In genomic region chr2:170101932-170102331, GRCm38 (mm10) we compare ENCODE assay signal across 15 mouse cellular contexts. TPM values are rescaled to one million over a fixed set of nuclear protein-coding genes. Genes with fewer than 3 reads are reported as not detected.
DNase-seq lines count a peak whose midpoint lies in the region; ATAC-seq and TF ChIP-seq lines count a peak whose summit lies in the region.
"Had no signal": no experiment of that assay in that cellular context is flagged by ENCODE, and none has a peak within 500 bp of the region (broad histone marks: within the 10 kb centered on the region; RNA-seq: fewer than 3 reads in every experiment).

No protein-coding gene starts in this region.

- no peaks in the 10 kb centered on the region for H3K27me3 ChIP-seq in kidney, embryonic 14.5 days (ENCODE audit: control insufficient read depth, insufficient read depth, low read length)
- peaks cover 2% of the 10 kb centered on the region for H3K27me3 ChIP-seq in CH12.LX (replicated peaks)
- H3K27me3 ChIP-seq: intestine, embryonic 15.5 days; limb, embryonic 15.5 days; neural tube, embryonic 12.5 days; Patski had no signal

- no peak for ATAC-seq in CD4-positive, CD25-positive, alpha-beta regulatory T cell, adult 4 months
- no peak for ATAC-seq in kidney, embryonic 14.5 days (ENCODE audit: low FRiP score, low TSS enrichment)
- no peak for ATAC-seq in cerebellum, adult (ENCODE audit: insufficient number of reproducible peaks, low FRiP score, low TSS enrichment)

- in situ Hi-C loops in CH12.LX (cut with MboI; ENCODE audit: low pct_ligation_motif_present, low pct_unique_long_range_greater_than_20kb, low sequenced_read_pairs), result loop anchor here (25.0 kb wide), 1 partner anchor 410 kb away; no protein-coding TSS in a partner anchor

- DNase-seq in CD4-positive, CD25-positive, alpha-beta regulatory T cell, adult 2 months (ENCODE audit: low read depth, low spot score), result peak; percentile 49
- DNase-seq in kidney, postnatal 10 days, result peak; percentile 35
- DNase-seq in CH12.LX (ENCODE audit: extremely low read depth), result no peak
- peak; percentile 37 for DNase-seq in naive thymus-derived CD4-positive, alpha-beta T cell, adult 2 months (ENCODE audit: low read depth)
- no peak for DNase-seq in right cerebral cortex, postnatal 14 days

- H3K36me3 ChIP-seq in kidney, embryonic 14.5 days (ENCODE audit: control insufficient read depth, insufficient read depth, low read length), result peaks cover 3% of the 10 kb centered on the region; the same call in 1 of the 2 replicates
- H3K36me3 ChIP-seq in CH12.LX (replicated peaks in 1 of 2; ENCODE audit: control insufficient read depth in 1 of 2, insufficient read depth in 1 of 2, low read length in 1 of 2), result peaks cover 0 to 18% of the 10 kb centered on the region in 2 experiments
- H3K36me3 ChIP-seq: intestine, embryonic 15.5 days had no signal

- TF ChIP-seq POLR2A in CH12.LX (IDR thresholded peaks at IDR 0.05; ENCODE audit: low read depth, low read length), result no peak

- H3K79me2 ChIP-seq in CH12.LX (replicated peaks; ENCODE audit: control insufficient read depth, extremely low read depth, insufficient read depth, poor library complexity, severe bottlenecking), result no peaks in the 10 kb centered on the region

- H3K9ac ChIP-seq in kidney, embryonic 14.5 days (ENCODE audit: low read depth, low read length), result no peak overlapping the region
- no peak overlapping the region for H3K9ac ChIP-seq in CH12.LX (ENCODE audit: insufficient read depth, low read depth)
- H3K9ac ChIP-seq: hindbrain, embryonic 14.5 days; intestine, embryonic 15.5 days; limb, embryonic 15.5 days; neural tube, embryonic 12.5 days had no signal

- H3K4me2 ChIP-seq in kidney, embryonic 14.5 days (replicated peaks; ENCODE audit: low read depth, low read length), result no peak overlapping the region
- no peak overlapping the region for H3K4me2 ChIP-seq in CH12.LX (ENCODE audit: insufficient read depth, low read depth, poor library complexity, severe bottlenecking)
- H3K4me2 ChIP-seq: hindbrain, embryonic 14.5 days; intestine, embryonic 15.5 days; limb, embryonic 15.5 days; neural tube, embryonic 12.5 days had no signal

- TF ChIP-seq RAD21 in CH12.LX (IDR thresholded peaks at IDR 0.05; ENCODE audit: low read depth, low read length), result peak; percentile 5

- no peaks in the 10 kb centered on the region for H3K4me1 ChIP-seq in kidney, embryonic 14.5 days (ENCODE audit: control insufficient read depth, insufficient read depth, low read length)
- peaks cover 0 to 4% of the 10 kb centered on the region in 2 experiments; a peak in 1 of 4 replicates for H3K4me1 ChIP-seq in CH12.LX (ENCODE audit: control insufficient read depth in 1 of 2, insufficient read depth in 2 of 2)
- H3K4me1 ChIP-seq: forebrain, embryonic 10.5 days; intestine, embryonic 15.5 days; limb, embryonic 15.5 days; neural tube, embryonic 12.5 days had no signal

- dilution Hi-C loops in CH12.LX (cut with MboI; ENCODE audit: extremely low pct_ligation_motif_present, extremely low pct_unique_long_range_greater_than_20kb, low sequenced_read_pairs), result no loop called here

- H3K4me3 ChIP-seq in kidney, embryonic 14.5 days (ENCODE audit: low read length), result no peak overlapping the region
- H3K4me3 ChIP-seq in CH12.LX (replicated peaks in 1 of 3; ENCODE audit: low read depth in 2 of 3, low read length in 2 of 3, poor library complexity in 1 of 3), result no peak overlapping the region
- H3K4me3 ChIP-seq: forebrain, embryonic 10.5 days; intestine, embryonic 15.5 days; limb, embryonic 15.5 days; neural tube, embryonic 12.5 days had no signal

- no peak for TF ChIP-seq EP300 in CH12.LX (IDR thresholded peaks at IDR 0.05; ENCODE audit: low read length)

- H3K9me3 ChIP-seq in kidney, embryonic 14.5 days (ENCODE audit: control insufficient read depth, low read length), result no peaks in the 10 kb centered on the region
- H3K9me3 ChIP-seq in CH12.LX (replicated peaks; ENCODE audit: low read length), result no peaks in the 10 kb centered on the region
- H3K9me3 ChIP-seq: forebrain, embryonic 10.5 days; intestine, embryonic 15.5 days; limb, embryonic 15.5 days; megakaryocyte, embryonic 14.5 days; neural tube, embryonic 12.5 days had no signal

- no peak overlapping the region for H3K27ac ChIP-seq in kidney, embryonic 14.5 days (ENCODE audit: low read depth, low read length)
- no peak overlapping the region for H3K27ac ChIP-seq in CH12.LX (ENCODE audit: insufficient read depth, low read depth)
- H3K27ac ChIP-seq: hindbrain, embryonic 14.5 days; intestine, embryonic 15.5 days; limb, embryonic 15.5 days; neural tube, embryonic 12.5 days had no signal

- TF ChIP-seq CTCF in CH12.LX (conservative IDR thresholded peaks at IDR 0.05 in 1 of 2, IDR thresholded peaks at IDR 0.05 in 1 of 2; ENCODE audit: low read depth in 2 of 2, low read length in 2 of 2), result peak in 1 of 2 experiments; percentile 53; a peak in 2 of 4 replicates

- WGBS in kidney, embryonic 14.5 days, result 73% methylated on average over 7 of the region's 7 CpGs

TF ChIP-seq in CH12.LX, 34 proteins besides CTCF, POLR2A, EP300 and RAD21:
- TF ChIP-seq MAX (IDR thresholded peaks at IDR 0.05; ENCODE audit: low read length) (no peak), ZC3H11A (IDR thresholded peaks at IDR 0.05; ENCODE audit: low read depth, low read length) (no peak), SMC3 (IDR thresholded peaks at IDR 0.05; ENCODE audit: low read depth, low read length) (peak; percentile 16; the same call in 1 of the 2 replicates)

RNA-seq across cellular contexts. Expression of gene Zfp217, which starts 46.0 kb away (rescaled TPM):
- 10 to 100 TPM in 1 of 2 experiments, 1 to 10 TPM in 1; 8.1 to 10.4 TPM for polyA plus RNA-seq in CD4-positive, CD25-positive, alpha-beta regulatory T cell, adult 4 months (2017; shearing (Covaris generic))
- 5.6 and 6.0 TPM in 2 replicates for polyA plus RNA-seq in kidney, embryonic 14.5 days (2014; fragmentation: Nextera tagmentation; extraction: Ambion mirVana)
- total RNA-seq in CH12.LX (2012; rRNA removed), result 9.3 and 10.0 TPM in 2 replicates
- total RNA-seq in CH12.LX (2014; rRNA removed), result 5.3 and 5.6 TPM in 2 replicates
- polyA plus RNA-seq in CH12.LX (2012; ENCODE audit: insufficient read length, low read depth), result 11.1 and 12.1 TPM in 2 replicates

Comparison
In these comparisons a context has a peak if more than half of its experiments do, and no peak if none do; other contexts are left out.
1. DNase-seq: peak in CD4-positive, CD25-positive, alpha-beta regulatory T cell, adult 2 months (single experiment), kidney, postnatal 10 days (single experiment) and naive thymus-derived CD4-positive, alpha-beta T cell, adult 2 months (single experiment); none in CH12.LX (single experiment) and right cerebral cortex, postnatal 14 days (single experiment).